8 mouse cellular contexts compared by ENCODE assay signal in genomic region chr7:45053117-45053930, GRCm38 (mm10). TPM values are rescaled to one million over a fixed set of nuclear protein-coding genes. Genes with fewer than 3 reads are reported as not detected.
A peak's percentile ranks its signal among the peaks of the same experiment; 100 is the strongest.
DNase-seq lines count a peak whose midpoint lies in the region; ATAC-seq lines count a peak whose summit lies in the region.

No protein-coding gene starts in this region.

- peak overlapping the region; percentile 98 for H3K4me2 ChIP-seq in intestine, embryonic 14.5 days (ENCODE audit: low read length)

- intact Hi-C loops in gastrocnemius, postnatal 14 days (cut with DNase I; ENCODE audit: low total_unique reads), result no loop called here
- intact Hi-C loops in left cerebral cortex, postnatal 4 days (cut with DNase I), result no loop called here

- H3K36me3 ChIP-seq in intestine, embryonic 14.5 days (ENCODE audit: control insufficient read depth, insufficient read depth, low read length), result peaks cover 21% of the 10 kb centered on the region
- peaks cover 28% of the 10 kb centered on the region for H3K36me3 ChIP-seq in midbrain, embryonic 10.5 days

- peak overlapping the region; percentile 78 for H3K4me3 ChIP-seq in intestine, embryonic 14.5 days (ENCODE audit: low read depth, low read length)
- peak overlapping the region; percentile 98 for H3K4me3 ChIP-seq in midbrain, embryonic 10.5 days

- no peaks in the 10 kb centered on the region for H3K9me3 ChIP-seq in intestine, embryonic 14.5 days (ENCODE audit: control insufficient read depth, low read length)
- H3K9me3 ChIP-seq in midbrain, embryonic 10.5 days (replicated peaks), result no peaks in the 10 kb centered on the region

- H3K4me1 ChIP-seq in intestine, embryonic 14.5 days (replicated peaks; ENCODE audit: control insufficient read depth, insufficient read depth, low read length), result peaks cover 10% of the 10 kb centered on the region; the same call in 1 of the 2 replicates
- H3K4me1 ChIP-seq in midbrain, embryonic 10.5 days, result peaks cover 50% of the 10 kb centered on the region

- peak; percentile 66 to 67 for DNase-seq in cerebellum, postnatal 36 days
- DNase-seq in gastrocnemius, postnatal 14 days, result peak; percentile 85
- DNase-seq in intestine, embryonic 14.5 days (ENCODE audit: low spot score), result peak; percentile 91
- peak; percentile 79 for DNase-seq in left cerebral cortex, postnatal 4 days
- DNase-seq in midbrain, embryonic 10.5 days (ENCODE audit: low spot score), result peak; percentile 86
- DNase-seq in right cerebral cortex, postnatal 36 days (ENCODE audit: low spot score in 2 of 2), result peak; percentile 61 to 62

- WGBS in intestine, embryonic 14.5 days, result under 1% methylated on average over 37 of the region's 59 CpGs
- WGBS in midbrain, embryonic 10.5 days, result under 1% methylated on average over 52 of the region's 59 CpGs

- peak; percentile 45 for ATAC-seq in activated CD4-positive, CD25-positive, alpha-beta regulatory T cell, adult 4 months
- peak; percentile 54 for ATAC-seq in intestine, embryonic 14.5 days (replicated peaks; ENCODE audit: low FRiP score, low TSS enrichment, low read depth)
- no peak; the same call in 1 of the 2 replicates for ATAC-seq in erythroid progenitor cell, adult 5-6 weeks (replicated peaks; ENCODE audit: low FRiP score, poor library complexity, severe bottlenecking)

- H3K27me3 ChIP-seq in intestine, embryonic 14.5 days (replicated peaks; ENCODE audit: control insufficient read depth, insufficient read depth, low read length), result no peaks in the 10 kb centered on the region
- H3K27me3 ChIP-seq in midbrain, embryonic 10.5 days (ENCODE audit: low read depth, poor library complexity, severe bottlenecking), result no peaks in the 10 kb centered on the region

- peak overlapping the region; percentile 80 for H3K9ac ChIP-seq in intestine, embryonic 14.5 days (ENCODE audit: low read length)

- H3K27ac ChIP-seq in intestine, embryonic 14.5 days (ENCODE audit: low read depth), result peak overlapping the region; percentile 98
- peak overlapping the region; percentile 100 for H3K27ac ChIP-seq in midbrain, embryonic 10.5 days (replicated peaks)

RNA-seq across cellular contexts. Expression of gene Prr12, which starts 0.6 kb away (rescaled TPM):
- 10 to 100 TPM in 1 of 2 experiments, 1 to 10 TPM in 1; 9.5 to 11.4 TPM for polyA plus RNA-seq in activated CD4-positive, CD25-positive, alpha-beta regulatory T cell, adult 4 months (2017; shearing (Covaris generic))
- total RNA-seq in gastrocnemius, postnatal 14 days (2021), result 10 to 100 TPM; 17.9 to 29.6 TPM
- polyA plus RNA-seq in intestine, embryonic 14.5 days (2014; fragmentation: Nextera tagmentation; extraction: Ambion mirVana), result 14.0 and 15.0 TPM in 2 replicates
- 10 to 100 TPM; 77.9 to 80.6 TPM for total RNA-seq in left cerebral cortex, postnatal 4 days (2021)
- 10.8 and 11.3 TPM in 2 replicates for polyA plus RNA-seq in midbrain, embryonic 10.5 days (2016; fragmentation: Nextera tagmentation; extraction: Ambion mirVana)
- 3.6 and 6.7 TPM in 2 replicates for total RNA-seq in erythroid progenitor cell, adult 5-6 weeks (2015; ENCODE audit: low replicate concordance)
- 0.13 and 0.23 TPM in 2 replicates for total RNA-seq in erythroid progenitor cell, adult 5-6 weeks (2017; ENCODE audit: low replicate concordance)

RNA-seq across cellular contexts. Expression of gene Nosip, which starts 8.9 kb away (rescaled TPM):
- 100 to 1,000 TPM; 143 to 161 TPM for polyA plus RNA-seq in activated CD4-positive, CD25-positive, alpha-beta regulatory T cell, adult 4 months (2017; shearing (Covaris generic))
- 10 to 100 TPM; 34.3 to 35.2 TPM for total RNA-seq in gastrocnemius, postnatal 14 days (2021)
- polyA plus RNA-seq in intestine, embryonic 14.5 days (2014; fragmentation: Nextera tagmentation; extraction: Ambion mirVana), result 57.2 and 63.0 TPM in 2 replicates
- 10 to 100 TPM; 44.8 to 47.6 TPM for total RNA-seq in left cerebral cortex, postnatal 4 days (2021)
- 63.0 and 66.7 TPM in 2 replicates for polyA plus RNA-seq in midbrain, embryonic 10.5 days (2016; fragmentation: Nextera tagmentation; extraction: Ambion mirVana)
- total RNA-seq in erythroid progenitor cell, adult 5-6 weeks (2015; ENCODE audit: low replicate concordance), result 24.5 and 30.6 TPM in 2 replicates
- 32.7 and 54.0 TPM in 2 replicates for total RNA-seq in erythroid progenitor cell, adult 5-6 weeks (2017; ENCODE audit: low replicate concordance)

RNA-seq across cellular contexts. Expression of gene Prrg2, which starts 9.2 kb away (rescaled TPM):
- polyA plus RNA-seq in activated CD4-positive, CD25-positive, alpha-beta regulatory T cell, adult 4 months (2017; shearing (Covaris generic)), result 1 to 10 TPM in 1 of 2 experiments, under 1 TPM in 1; 0.41 to 1.2 TPM
- 1 to 10 TPM; 7.2 to 7.6 TPM for total RNA-seq in gastrocnemius, postnatal 14 days (2021)
- polyA plus RNA-seq in intestine, embryonic 14.5 days (2014; fragmentation: Nextera tagmentation; extraction: Ambion mirVana), result 21.8 and 24.0 TPM in 2 replicates
- 1 to 10 TPM; 6.2 to 7.2 TPM for total RNA-seq in left cerebral cortex, postnatal 4 days (2021)
- polyA plus RNA-seq in midbrain, embryonic 10.5 days (2016; fragmentation: Nextera tagmentation; extraction: Ambion mirVana), result 17.0 and 17.3 TPM in 2 replicates
- 2.9 and 8.8 TPM in 2 replicates for total RNA-seq in erythroid progenitor cell, adult 5-6 weeks (2015; ENCODE audit: low replicate concordance)
- 0.91 and 6.8 TPM in 2 replicates for total RNA-seq in erythroid progenitor cell, adult 5-6 weeks (2017; ENCODE audit: low replicate concordance)

RNA-seq across cellular contexts. Expression of gene Rras, which starts 35.6 kb away (rescaled TPM):
- 1 to 10 TPM; 4.5 to 6.1 TPM for polyA plus RNA-seq in activated CD4-positive, CD25-positive, alpha-beta regulatory T cell, adult 4 months (2017; shearing (Covaris generic))
- 10 to 100 TPM; 43.1 to 53.1 TPM for total RNA-seq in gastrocnemius, postnatal 14 days (2021)
- polyA plus RNA-seq in intestine, embryonic 14.5 days (2014; fragmentation: Nextera tagmentation; extraction: Ambion mirVana), result 69.1 and 70.2 TPM in 2 replicates
- total RNA-seq in left cerebral cortex, postnatal 4 days (2021), result 1 to 10 TPM; 6.9 to 7.2 TPM
- 22.0 and 23.6 TPM in 2 replicates for polyA plus RNA-seq in midbrain, embryonic 10.5 days (2016; fragmentation: Nextera tagmentation; extraction: Ambion mirVana)
- 15.9 and 24.1 TPM in 2 replicates for total RNA-seq in erythroid progenitor cell, adult 5-6 weeks (2015; ENCODE audit: low replicate concordance)
- total RNA-seq in erythroid progenitor cell, adult 5-6 weeks (2017; ENCODE audit: low replicate concordance), result 0.90 TPM in 1 of 2 replicates, not detected in the other

RNA-seq across cellular contexts. Expression of gene Scaf1, which starts 37.2 kb away (rescaled TPM):
- polyA plus RNA-seq in activated CD4-positive, CD25-positive, alpha-beta regulatory T cell, adult 4 months (2017; shearing (Covaris generic)), result 1 to 10 TPM; 8.6 to 8.7 TPM
- 10 to 100 TPM; 35.6 to 40.1 TPM for total RNA-seq in gastrocnemius, postnatal 14 days (2021)
- 45.3 and 49.4 TPM in 2 replicates for polyA plus RNA-seq in intestine, embryonic 14.5 days (2014; fragmentation: Nextera tagmentation; extraction: Ambion mirVana)
- 100 to 1,000 TPM; 154 TPM for total RNA-seq in left cerebral cortex, postnatal 4 days (2021)
- polyA plus RNA-seq in midbrain, embryonic 10.5 days (2016; fragmentation: Nextera tagmentation; extraction: Ambion mirVana), result 39.6 and 44.8 TPM in 2 replicates
- 20.9 and 30.2 TPM in 2 replicates for total RNA-seq in erythroid progenitor cell, adult 5-6 weeks (2015; ENCODE audit: low replicate concordance)
- 15.8 and 31.6 TPM in 2 replicates for total RNA-seq in erythroid progenitor cell, adult 5-6 weeks (2017; ENCODE audit: low replicate concordance)
